Mouse (Mus musculus) cerebellum, adult 11 months (tissue): Measurements from ENCODE around the gene Map2k4.
A peak's percentile ranks its signal among the peaks of the same experiment; 100 is the strongest.

Source experiments
- DNase-seq: peaks from one replicate; pipeline ENCODE4 v3.0.0; 2022

The Map2k4 gene

DNA sequence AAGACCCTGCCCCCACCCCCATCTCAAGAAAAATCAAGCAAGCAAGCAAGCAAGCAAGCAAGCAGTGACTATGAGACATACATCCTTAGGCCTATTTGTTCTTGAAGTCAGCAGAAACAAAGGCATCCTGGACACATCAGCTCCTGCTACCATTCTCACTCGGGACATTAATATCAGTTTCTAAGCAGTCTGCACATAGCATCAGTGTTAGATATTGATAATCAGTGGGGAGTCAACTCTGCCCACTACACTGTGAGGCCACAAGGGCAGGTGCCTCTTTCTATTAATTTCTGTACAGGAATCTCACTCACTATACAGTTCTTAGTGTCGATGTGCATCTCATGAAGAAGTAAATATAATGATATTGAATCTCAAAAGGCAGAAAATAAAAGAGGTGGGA, 14.6 kb downstream of the Map2k4 start:
- no peak for DNase-seq

DNA sequence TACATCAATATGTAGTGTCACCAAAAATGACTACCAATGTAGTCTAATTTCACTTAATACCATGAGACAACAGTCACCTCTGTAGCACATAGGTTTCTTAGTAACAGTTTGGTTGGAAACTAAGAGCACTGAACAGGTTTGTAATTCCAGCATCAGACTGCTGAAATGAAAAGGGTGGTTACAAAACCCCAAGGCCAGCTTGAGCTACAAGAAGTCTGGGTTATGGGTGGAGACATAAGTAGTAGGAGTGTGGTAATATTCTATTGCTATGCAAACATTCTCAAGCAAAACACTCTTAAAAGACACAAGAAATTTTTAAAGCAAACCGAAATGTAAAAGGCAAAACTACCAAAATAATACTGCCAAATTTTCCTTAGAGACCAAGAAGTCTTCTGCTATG, 16.6 kb downstream of the Map2k4 start:
- no peak for DNase-seq

DNA sequence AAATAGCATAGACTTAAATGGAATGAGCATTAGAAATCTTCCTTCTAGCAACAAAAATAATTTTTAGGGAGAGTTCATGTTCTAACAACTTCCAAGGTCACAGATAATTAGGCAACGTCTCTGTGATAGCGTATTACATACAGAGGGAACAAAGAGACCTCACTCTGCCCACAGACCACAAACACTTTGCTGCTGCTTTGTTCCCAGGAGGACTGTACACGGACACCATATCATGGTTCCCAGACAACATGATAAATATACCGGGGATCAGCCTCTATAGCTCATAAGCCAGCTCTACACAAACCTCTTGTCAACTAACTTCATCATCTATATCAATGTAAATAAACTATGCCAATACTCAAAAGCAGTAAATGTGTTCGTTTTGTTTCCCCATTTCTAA, 18.1 kb downstream of the Map2k4 start:
- DNase-seq, result no peak

DNA sequence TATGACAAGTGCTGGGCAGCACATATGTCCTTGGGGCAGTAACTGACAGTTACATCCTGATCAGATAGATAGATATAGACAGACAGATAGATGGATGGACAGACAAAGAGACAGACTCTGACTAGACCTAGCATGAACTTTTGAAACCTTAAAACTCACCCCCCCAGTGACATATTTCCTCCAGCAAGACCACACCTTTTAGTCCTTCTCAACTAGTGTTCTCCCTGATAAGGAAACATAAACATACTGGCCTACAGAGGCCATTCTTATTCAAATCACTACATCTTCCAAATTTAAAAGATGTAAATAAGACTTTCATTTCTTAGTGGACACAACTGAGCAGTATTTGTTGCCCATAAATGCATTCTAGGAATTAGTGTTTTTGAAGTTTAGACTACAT, 19.7 kb downstream of the Map2k4 start:
- DNase-seq, result no peak

DNA sequence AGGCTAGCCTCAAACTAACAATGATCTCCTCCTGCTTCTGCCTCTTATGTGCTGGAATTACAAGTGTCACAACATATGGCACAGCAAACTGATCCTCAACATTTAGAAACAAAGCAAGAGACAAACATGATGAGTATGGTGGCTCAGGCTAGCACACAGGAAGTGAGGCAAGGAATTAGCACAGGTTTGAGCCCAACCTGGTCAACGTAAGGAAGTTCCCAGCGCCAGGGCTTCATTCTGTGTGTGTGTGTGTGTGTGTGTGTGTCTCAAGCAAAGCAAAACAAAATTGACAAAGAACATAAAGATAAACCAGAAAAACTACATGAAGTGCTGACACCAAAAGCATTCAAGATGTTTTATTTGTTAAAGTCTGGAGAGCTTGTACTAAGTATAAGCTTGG, 27.2 kb downstream of the Map2k4 start:
- DNase-seq, result no peak

DNA sequence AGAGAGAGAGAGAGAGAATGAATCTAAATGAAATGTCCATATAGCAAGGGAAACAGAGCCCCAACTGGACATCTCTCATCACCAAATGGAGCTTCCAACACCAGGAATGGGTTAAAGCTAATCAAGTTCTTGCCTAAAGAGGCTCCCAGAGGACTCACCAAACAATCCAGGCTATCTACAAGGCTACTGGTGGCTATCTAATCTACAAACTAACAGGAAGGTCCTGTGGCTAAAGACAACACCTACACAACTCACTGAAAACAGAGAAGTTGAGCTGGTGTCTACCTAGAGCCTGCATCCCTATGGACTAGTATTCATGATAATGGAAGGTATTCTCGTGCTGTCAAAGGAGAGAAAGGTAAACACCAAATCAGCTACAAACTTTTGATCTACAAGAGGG, 28.7 kb downstream of the Map2k4 start:
- DNase-seq, result no peak

DNA sequence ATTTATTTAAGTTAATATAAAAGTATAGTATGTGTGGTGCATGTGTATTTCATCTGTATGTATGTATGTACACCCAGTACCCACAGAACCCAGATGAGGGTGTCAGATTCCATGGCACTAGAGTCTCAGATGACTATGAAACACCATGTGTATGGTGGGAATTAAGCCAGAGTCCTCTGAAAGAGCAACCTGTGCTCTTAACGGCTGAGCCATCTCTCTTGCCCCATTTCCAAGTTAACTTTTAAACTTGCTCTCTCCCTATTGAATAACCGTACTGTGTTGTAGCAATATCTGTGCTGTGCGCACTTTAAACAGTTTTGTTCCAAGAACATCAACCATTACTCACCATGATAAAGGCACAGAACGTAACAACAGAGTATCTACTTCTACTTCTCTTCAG, 33.9 kb downstream of the Map2k4 start:
- DNase-seq, result no peak

DNA sequence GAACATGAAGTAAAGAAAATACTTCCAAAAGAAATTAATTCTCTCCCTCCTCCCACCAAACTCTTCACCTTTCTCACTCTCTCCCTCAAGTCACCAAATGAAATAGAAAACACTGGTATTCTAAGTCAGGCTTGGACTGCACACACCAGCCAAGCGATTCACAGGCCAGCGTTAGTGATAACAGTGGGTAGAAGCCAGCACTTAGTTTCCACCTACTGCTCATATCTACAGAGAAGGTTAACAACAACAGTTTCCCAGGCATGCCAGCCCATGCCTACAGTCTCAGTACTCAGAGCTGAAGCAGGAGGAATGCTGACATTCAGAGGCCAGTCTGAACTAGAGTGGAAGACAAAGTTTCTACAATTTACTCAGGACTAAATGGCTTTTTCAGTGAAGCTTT, 34.5 kb downstream of the Map2k4 start:
- no peak for DNase-seq

DNA sequence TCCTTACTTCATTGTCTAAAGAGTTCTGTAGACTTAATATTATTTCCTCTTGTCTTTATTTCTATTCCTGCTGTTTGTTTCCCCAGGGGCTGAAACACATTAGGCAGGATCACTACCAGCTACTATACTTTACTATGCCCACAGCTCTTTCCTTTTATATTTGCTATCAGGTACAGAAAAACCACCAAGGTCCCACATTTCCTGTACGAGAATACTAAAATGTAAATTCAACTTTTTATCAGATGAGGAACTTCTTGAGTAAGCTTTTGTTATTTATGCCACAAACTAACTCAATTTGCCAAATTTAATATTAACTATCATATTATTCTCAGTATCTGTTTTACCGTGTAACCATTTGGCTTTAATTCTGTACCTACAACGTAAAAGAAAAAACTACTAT, 37.6 kb downstream of the Map2k4 start:
- no peak for DNase-seq

DNA sequence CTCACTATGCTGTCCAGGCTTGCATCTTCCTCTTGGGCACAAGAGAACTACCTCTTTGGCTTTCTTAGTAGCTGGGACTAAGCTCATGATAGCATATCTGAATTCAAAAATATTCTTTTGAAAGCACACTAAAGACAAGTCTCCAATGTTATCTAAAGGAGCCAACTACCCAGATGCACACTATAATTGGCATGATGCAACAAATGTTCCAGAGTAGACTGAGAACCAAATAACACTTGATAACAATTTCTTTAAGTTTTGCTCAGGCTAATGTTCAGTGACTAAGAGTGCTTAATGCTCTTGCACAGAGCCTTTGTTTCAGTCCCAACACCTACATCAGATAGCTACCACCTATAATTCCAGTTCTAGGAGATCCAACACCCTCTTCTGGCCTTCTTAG, 40.7 kb downstream of the Map2k4 start:
- no peak for DNase-seq

DNA sequence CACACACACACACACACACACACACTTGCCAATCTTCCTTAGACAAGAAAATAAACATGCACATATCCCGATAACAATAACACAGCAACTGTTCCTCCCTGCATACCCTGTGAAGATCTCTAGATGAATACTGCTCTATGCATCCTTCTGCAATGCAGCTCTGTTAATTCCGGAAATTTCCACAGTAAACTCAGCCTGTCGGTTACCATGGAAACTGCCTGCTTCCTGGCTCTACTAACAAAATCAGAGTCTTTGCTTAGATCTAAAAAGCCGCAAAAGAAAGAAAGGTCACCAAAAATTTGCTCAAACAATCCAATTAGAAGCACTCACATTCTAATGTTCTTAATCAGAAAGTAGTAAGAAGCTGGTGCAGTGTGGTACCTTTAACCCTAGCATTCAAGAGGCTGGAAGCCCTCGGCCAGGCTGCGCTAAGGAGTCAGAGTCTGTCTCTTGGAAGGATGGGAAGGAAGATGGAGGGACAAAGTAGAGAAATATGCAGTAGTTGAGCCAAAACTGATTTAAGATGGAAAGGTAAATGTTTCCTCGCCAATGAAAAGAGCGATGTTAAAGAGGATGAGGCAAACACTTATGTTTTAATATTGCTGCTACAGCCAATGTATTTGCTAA, 42.3 kb downstream of the Map2k4 start:
- peak; percentile 15 for DNase-seq

DNA sequence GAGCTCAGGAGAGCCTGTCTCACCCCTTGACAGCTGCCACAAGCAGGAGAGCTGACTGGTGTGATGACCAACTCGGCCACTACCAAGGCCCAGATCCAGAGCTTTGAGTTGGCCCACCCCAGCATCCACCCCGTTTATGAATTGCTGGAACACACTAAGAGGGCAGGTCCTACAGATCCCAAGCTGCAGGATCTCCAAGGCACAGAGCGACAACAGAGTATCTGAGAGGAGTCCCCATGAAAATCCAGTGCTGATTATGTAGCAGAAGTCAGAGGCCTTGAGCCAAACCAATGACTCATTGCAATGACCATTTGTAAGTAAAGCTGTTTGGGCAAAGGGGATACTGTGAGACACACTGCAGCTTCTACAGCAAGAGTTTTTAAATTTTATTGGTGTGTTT, 44.2 kb downstream of the Map2k4 start:
- peak; percentile 16 for DNase-seq

DNA sequence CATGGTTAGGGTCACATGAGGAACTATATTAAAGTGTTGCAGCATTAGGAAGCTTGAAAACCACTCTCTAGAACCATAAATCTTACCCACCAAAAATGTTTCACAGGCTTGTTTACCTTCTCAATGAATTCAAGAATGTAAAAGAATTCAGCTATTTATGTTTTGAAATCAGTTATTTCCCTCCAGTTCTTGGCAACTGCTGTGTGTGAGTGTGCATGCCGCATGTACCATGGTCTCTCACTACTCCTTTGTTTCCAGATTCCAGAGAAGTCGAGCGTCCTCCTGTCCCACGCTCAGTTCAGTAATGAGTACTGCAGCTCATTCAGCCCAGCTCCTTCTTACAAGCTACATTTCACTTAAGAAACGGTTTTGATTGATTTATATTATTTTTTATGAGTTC, 47.3 kb downstream of the Map2k4 start:
- DNase-seq, result no peak

DNA sequence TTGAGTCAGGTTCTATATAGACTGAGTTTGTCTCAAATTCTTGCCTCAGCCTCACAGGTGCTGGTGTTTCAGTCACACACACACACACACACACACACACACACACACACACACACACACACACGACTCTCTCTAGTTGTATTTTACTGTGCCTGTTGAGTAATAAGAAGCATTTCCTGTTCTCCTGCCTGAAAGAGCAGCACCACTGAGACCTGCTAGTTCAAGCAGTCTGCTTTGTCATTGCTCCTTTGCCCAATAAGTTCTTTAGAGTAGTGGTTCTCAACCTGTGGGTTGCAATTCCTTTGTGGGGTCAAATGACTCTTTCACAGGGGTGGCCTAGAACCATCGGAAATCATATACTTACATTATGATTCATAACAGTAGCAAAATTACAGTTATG, 47.7 kb downstream of the Map2k4 start:
- DNase-seq, result no peak

DNA sequence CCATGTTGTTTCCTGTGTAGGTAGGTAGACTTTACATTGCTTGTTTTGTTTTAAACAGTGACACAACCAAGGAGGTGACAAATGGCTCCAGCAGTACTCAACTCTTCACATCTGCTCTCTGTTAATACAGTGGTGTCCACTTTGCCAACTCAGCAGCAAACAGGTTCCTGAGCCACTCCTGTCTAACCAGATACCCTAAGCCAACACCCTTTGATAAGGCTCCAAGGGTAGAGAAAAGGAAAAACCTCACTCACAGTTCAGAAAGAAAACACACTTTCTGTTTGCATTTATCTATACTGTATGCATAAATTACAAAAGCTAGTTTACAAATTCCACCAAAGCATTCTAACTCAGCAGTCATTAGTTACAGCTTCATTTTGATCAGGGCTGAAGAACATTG, 48.2 kb downstream of the Map2k4 start:
- DNase-seq, result no peak

DNA sequence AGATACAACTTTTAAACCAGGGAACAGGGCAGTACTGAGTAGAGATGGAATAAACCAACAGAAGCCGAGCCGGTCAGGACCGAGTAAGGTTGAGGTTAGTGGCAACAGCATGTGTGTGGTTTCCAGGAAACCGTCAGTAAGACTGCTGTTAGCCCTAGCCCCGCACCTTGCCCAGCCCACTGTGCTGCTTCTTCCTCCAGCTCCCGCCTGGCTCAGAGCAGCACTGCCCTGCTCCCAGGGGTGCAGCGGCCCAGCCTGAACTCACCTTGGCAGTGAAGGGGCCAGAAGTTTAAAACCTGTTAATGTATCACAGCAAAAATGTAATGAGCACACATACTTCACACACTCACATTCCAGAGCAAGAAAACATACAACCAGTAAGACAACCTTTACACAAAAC, 53.4 kb downstream of the Map2k4 start:
- no peak for DNase-seq

DNA sequence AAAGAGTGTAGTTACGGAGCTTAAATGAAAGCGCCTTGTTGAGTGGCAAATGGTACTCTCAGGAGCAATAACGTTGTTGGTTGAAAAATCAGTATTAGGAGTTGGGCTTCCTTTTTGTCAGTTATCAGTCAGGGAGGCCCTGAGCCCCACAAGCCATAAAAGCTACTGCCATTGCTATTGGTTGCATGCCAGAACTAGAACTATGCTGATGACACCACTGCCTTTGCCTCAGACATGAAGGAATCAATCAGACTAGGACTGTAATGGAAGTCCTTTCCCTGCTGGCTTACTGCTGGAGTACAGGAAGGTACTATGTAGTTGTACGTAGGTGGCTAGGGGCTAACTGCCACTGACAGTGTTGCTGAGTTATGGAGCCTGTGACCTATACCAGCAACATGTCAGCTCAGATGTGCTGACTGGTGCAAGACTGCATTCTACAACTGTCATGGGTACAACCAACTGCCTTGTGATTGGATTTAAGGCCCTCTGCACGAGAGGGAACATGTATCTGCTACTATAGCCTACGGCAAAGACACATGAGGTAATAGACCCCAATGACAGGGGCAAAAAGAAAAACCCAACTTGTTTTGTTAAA, 58.4 kb downstream of the Map2k4 start:
- no peak for DNase-seq

DNA sequence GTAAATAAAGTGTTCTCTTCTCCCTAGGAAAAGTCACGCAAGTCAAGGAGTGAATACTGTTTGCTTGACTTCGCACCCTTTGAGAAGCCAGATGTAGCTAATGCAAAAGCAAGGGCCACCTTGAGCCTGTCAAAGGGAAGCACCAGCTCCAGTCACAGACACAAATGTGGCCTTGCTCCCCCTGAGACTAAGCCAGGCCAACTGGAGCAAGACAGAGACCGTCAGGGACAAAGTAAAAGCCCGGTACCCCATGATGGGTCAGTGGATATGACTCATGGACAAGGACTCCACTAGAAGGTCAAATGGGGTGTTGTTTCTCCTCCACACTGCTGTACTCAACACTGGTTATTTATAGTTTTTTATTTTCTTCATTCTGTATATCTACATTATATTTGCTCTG, 59.2 kb downstream of the Map2k4 start:
- no peak for DNase-seq

DNA sequence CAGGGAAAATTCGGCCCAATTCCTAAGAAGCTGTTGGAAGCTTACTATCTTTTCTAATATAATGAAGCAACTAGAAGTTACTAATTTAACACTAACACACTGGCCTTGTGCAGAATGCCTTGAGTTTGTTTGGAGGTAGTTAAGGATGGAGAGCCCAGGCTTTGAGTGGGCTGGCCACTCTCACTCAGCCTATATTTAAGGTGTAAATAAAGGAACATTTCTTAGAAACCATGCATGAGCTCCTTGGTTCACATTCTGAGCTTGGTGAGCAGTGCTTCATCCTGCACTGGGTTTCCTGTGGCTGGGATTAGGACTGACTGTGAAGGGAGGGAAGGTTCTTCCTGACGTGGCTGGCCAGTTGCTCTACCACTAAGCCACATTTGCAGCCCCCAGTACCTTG, 64.4 kb downstream of the Map2k4 start:
- no peak for DNase-seq

DNA sequence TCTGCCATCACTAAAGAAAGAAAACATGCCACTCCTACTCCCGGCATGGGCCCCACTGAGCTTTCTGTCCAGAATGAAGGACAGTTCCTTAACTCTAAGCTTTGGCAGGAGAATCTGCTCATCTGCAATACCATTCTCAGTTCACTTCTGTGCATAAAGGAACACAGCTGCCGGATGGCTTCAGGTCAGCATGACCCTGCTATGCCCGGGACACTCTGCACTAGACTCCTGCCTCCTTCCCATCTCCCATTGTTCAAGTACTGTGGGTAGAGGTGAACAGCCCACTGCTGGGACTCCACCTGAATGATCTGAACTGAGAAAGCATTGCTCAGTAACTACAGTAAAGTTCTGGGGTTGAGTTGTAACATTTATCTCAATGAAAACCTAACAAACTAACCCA, 66.5 kb downstream of the Map2k4 start:
- no peak for DNase-seq

DNA sequence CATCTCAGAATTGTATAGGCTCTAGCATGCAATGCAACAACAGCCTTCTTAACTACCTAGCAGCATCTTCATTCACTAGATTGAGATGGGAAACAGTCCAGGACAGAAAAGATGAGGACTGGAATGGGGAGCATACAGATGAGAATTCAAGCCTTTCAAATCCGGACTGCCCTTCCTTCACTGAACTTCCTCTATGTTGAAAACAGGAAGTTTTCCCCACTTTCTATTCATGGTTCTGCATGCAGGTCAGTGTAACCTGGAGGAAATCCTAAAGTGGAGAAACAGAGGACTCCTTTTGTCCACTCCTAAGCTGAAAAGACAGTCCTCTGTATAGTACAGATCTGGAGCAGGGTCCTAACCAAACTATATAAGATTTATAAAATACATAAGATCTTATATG, 68.1 kb downstream of the Map2k4 start:
- DNase-seq, result no peak

DNA sequence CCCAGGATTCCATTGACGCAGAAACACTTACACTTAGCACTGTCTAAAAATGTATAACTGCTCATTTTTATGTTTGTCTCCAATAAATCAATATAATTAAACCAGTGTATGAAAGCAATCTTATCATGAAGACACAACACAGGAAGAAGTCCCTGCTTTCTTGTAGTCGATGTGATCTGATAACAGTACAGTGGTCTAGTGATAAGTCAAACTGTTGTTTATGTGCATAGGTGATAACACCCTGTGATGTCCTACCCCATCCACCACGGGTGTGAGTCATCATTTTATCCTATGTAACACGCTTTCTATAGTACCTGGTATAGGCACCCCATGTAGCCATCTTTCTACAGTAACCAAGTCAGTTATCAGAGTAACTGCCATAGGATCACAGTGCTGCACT, 74.3 kb downstream of the Map2k4 start:
- no peak for DNase-seq

DNA sequence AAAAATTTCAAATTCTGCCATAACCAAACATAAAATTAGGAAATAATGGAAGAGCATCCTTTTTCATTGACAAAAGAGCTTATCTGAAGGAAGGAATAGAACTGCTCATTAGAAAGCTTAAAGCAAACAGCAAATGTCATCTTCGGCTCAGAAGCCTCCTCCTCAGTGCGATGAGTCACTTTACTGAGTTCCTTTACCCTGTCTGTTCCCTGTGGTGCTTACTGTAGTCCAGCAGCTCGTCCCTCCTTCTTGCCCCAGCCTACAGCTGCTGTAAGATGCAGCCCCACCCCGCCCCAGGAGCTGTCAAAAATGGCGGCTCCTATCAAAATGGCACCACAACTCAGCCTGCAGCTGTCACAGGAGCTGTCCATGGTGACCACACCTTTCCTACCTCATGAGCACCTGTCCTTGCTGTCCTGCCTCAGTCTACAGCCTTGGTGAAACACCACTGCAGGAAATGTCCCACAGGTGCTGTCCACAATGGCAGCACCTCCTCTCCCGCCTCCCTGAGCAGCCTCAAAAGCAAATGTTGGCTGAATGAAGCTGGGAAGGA, 75.3 kb downstream of the Map2k4 start:
- no peak for DNase-seq

DNA sequence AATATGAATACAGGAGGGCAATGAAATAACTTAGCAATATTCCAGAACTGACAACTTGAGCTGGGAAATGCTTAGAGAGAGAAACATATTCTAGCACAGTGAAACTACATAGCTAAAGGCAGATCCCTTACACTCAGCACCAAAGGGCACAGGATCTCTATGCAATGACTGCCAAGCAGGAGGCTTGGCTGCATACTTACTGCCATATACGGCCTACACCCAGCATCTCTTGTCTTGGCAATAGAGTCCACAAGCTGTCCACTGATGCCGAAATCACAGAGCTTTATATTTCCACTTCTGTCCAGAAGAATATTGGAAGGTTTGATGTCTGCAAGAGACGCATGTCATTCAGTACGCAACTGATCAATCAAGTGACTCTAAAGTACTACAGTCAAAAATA, 81.3 kb downstream of the Map2k4 start:
- peak; percentile 11 for DNase-seq

DNA sequence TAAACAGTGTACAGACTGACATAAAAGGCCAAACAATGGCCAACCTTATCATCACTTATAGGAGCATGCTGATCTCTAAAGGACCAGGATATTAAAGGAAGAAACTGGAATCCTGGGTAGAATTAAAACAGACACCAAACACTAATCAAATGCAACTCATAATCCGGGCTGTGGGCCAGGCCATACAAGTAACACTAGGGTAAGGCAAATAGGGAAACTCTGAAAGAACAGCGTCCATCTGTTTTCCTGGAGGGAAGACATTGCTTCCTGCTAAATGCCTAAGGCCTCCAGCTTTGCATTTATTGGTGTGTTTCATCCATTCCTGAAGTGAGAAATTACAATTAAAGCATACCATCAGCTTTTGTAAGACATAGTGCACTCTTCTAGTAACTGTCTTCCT, 81.9 kb downstream of the Map2k4 start:
- peak; percentile 9 for DNase-seq
